Mouse (Mus musculus) olfactory bulb, adult 2 months (tissue): ENCODE measurements at regions not wholly inside any gene's neighbourhood (a gene's known extent, or its start where the extent isn't known, plus 50 kb on each side); places are given as distances from the start of the nearest gene placed in this dataset.

Experiments used
- CTCF ChIP-seq: fragments of 200-500 bp; IDR thresholded peaks from 2 replicates; pipeline ENCODE4 v1.5.1; 2012; ENCODE audit warnings: low read depth, mild to moderate bottlenecking, low read length, moderate library complexity; ENCODE audit not compliant: insufficient read depth
- POLR2A ChIP-seq: fragments of 200-500 bp; IDR thresholded peaks from 2 replicates; pipeline ENCODE4 v1.6.1; 2012; ENCODE audit warnings: mild to moderate bottlenecking, low read depth, low read length, moderate library complexity; ENCODE audit not compliant: insufficient read depth

DNA sequence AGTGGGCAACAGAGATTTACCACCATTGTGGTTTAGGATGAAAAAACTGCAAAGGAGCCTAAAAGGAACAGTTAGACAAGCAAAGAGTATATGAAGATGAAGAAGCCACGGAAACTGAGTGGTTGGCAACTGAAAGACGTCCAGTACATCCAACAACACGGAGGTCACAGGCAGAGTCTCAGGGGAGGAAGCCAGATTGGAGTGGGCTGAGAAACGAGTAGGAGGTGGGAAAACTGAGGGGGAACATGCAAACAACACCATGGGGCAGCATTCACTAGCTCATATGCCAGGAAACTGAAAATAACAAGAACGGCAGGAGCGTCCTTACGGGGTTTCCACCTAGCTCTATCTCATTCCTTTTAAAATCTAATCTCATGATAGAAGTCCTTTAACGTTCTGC is 169.3 kb downstream of the Abcc12 start:
- no peak for TF ChIP-seq POLR2A
- no peak for TF ChIP-seq CTCF
